Mouse (Mus musculus) WW6 (cell line): ENCODE measurements around the gene Prr15l.

Source experiments
- DNase-seq: peaks from one replicate; pipeline ENCODE4 v3.0.0-alpha.2; 2013; ENCODE audit warnings: low read depth, low spot score

Gene Prr15l

DNA sequence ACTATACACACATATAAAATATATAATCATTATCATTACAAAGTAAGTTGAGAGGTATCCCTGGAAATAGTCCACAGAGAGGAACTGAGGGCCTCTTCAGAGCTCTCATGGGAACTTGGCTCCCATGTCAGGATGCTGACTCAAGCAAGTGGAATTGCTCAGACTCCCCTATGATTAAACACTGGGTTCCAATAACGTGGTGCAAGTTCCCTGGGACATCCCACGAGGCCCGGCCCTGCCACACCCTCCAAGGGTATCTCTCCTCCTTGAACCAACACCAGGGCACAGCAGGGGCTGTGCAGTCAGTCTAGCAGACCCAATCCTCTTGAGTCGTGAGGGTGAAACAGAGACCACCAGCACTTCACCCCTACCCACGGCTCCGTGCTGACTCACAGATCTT, 8.9 kb upstream of the Prr15l start:
- DNase-seq: no peak

GRCm38 (mm10) chr11:96924861-96925260, 3.0 kb upstream of the Prr15l start:
- no peak for DNase-seq

DNA sequence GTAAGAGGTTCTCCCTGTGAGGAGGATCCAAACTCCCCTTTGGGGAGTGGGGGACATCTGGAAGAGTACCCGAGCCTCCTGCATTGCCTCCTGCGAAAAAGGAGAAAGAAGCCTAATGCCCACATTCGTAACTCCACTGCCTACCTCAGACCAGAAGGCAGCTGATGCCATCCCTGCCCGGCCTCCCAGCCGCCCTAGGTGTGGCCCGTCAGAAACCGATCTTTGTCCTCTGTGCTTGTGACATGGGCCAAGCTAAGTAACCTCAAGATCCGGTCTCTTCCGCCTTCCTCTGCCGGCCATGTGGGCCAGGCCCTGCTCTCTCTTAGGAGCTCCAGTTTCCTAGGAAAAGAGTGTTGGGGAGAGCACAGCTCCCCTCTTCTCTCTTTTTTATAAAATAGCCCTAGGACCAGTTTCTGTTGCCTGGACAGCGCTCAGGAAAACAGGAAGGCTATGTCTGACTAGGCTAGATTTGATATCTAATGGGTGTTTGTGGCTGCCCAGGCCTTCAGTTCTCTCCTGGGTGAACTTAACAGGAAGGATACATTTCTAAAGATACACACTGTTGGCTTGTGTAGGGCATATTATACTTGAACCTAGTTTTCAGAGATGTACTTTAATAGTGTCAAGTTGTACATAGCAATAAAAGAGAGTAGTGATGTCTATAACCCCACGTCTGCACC, 2.3 kb upstream of the Prr15l start:
- no peak for DNase-seq

DNA sequence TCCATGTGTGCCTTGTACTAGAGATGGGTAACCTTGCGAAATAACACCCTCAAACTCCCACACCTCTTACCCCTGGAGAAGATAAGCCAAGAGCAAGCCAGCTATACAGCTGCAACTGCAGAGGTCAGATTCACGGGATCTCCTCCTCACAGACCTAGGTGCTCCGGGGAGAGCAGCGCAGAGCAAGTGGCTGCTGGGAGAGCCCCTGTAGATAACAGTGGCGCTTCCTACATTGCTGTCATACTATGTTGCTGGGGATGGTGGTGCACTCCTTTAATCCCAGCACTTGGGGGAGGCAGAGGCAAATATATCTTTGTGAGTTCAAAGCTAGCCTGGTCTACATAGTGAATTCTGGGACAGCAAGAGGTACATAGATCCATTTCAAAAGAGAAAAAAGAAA, 1.3 kb upstream of the Prr15l start:
- DNase-seq: no peak

- no peak for DNase-seq
Measured at GRCm38 (mm10) chr11:96928691-96929090, 787 bp downstream of the Prr15l start.

- DNase-seq: no peak
Measured at GRCm38 (mm10) chr11:96929096-96929765, 1.3 kb downstream of the Prr15l start.

DNA sequence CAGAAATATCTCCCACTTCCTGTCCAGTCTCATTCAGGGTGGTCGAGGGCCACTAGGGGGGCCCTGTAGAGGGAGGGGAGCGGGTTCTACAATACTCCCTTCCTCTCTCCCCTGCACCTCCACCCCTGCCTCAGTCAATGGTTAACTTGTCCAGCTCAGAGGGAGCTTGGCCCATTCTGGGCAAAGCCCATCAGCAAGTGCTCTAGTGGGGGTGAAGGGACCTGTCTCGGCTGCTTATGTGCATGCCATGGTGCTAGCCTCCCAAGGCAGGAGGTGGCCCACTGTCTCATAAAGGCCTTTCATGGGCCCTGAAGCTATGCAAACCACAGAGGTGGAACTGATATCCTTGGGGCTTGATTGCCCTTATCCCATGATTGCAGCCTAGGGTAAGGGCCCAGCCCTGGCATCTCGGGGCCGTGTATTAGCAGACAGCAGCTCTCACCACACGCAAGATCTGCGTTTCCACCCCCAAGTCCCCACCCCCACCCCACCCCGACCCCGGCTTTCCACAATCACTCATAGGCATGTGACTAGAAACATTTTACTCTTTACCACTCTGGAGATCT, 1.9 kb downstream of the Prr15l start:
- no peak for DNase-seq

- DNase-seq: no peak
Measured at GRCm38 (mm10) chr11:96931327-96932062, 3.6 kb downstream of the Prr15l start.

GRCm38 (mm10) chr11:96933562-96934276, 5.8 kb downstream of the Prr15l start:
- DNase-seq: no peak

GRCm38 (mm10) chr11:96934921-96935356, 7.0 kb downstream of the Prr15l start:
- DNase-seq: peak; percentile 94

DNA sequence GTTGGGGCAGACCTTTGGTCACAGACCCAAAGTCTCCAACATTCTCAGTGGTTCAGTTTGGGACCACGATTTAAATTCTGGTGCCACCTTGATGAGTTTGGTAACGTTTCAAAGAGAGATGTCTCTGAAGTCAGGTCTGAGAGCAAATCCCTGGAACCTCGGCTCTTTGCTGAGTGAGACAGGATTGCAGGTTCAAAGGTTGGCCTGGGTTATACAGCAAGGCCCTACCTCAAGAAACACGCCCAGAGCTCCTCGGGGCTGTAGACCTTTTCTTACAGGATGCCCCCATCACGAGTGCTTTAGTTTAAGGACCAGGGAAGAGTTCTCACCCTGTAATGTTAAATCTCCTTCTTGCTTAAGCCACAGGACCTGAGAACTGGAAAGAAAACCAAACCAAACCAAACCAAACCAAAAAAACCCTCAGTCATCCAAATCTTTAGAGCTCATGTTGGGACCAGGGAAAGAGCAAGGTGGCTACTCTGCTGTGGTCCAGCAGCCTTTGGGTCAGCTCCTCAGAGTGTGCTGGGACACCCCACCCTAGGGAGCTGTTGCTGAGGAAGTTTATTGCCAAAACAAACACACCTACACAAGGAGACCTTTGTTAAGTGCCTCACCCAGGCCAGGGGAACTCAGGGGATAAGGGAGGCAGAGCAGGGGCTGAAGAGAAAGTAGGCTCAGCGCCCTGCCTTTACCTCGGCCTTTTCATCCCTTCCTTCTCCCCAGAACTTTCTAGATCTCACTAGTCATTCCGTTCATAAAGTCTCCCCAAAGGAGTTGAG, 8.2 kb downstream of the Prr15l start:
- no peak for DNase-seq

- no peak for DNase-seq
Measured at GRCm38 (mm10) chr11:96937549-96938425, 9.9 kb downstream of the Prr15l start.

DNA sequence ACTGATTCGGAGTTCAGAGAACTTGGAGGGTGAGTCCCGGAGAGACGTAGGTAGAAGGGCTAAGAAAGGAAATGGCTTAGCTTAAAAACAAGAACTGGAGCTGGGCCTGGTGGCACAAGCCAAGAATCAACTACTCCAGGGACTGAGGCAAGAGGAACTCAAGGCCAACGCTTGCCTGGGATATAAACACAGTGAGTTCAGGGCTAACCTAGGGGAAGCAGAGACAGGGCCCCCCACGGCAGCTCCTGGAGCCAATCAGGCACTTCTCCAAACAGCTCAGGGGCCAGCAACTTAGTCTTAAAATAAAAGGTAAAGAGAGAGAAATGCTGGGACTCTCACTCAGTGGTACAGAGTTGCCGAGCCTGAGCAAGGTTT, 10.5 kb downstream of the Prr15l start:
- no peak for DNase-seq

DNA sequence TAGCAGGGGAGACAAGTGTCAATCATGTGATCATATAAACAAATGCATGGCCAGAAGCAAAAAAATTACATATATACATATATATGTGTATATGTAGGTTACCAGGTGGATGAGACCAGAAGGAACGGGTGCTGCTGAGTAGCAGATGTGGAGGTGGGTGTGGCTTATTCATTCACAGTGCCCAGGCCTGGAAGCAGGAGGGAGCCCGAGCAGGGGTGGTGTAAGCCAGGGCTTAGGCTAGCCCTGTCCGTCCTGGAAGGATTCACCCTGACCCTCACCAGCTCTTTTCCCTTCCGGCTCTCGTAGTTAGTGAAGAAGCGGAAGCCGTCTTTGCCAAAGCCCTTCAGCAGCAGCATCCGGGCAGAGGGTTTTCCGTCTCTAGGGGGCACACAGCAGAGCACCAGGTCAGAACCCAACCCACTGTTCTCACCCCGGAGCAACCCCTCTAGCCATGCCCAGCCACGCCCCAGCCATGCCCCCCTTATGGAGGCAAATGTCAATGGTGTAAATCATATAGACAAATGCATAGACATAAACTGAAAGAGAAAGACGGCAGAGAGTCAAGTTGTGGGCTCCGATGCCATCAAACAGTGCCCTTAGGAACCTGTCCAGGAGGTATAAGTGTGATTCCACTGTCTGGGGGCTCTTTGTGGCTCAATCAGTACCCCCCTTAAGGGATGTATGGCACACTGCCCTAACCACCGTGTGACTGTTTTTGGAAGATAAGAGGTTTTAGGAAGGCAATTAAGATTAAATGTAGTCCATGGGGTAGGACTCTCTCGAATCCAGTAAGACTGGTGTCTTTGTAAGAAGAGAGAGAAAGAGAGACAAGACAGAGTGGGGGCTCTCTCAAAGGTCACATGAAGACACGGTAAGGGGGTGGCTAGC, 12.9 kb downstream of the Prr15l start:
- no peak for DNase-seq

- DNase-seq: no peak
Measured at GRCm38 (mm10) chr11:96941989-96942590, 14.2 kb downstream of the Prr15l start.

- peak; percentile 93 for DNase-seq
Measured at GRCm38 (mm10) chr11:96943746-96944304, 15.9 kb downstream of the Prr15l start, which contains the start of gene Pnpo. Pnpo (minus strand) TSS chr11:96943986.

DNA sequence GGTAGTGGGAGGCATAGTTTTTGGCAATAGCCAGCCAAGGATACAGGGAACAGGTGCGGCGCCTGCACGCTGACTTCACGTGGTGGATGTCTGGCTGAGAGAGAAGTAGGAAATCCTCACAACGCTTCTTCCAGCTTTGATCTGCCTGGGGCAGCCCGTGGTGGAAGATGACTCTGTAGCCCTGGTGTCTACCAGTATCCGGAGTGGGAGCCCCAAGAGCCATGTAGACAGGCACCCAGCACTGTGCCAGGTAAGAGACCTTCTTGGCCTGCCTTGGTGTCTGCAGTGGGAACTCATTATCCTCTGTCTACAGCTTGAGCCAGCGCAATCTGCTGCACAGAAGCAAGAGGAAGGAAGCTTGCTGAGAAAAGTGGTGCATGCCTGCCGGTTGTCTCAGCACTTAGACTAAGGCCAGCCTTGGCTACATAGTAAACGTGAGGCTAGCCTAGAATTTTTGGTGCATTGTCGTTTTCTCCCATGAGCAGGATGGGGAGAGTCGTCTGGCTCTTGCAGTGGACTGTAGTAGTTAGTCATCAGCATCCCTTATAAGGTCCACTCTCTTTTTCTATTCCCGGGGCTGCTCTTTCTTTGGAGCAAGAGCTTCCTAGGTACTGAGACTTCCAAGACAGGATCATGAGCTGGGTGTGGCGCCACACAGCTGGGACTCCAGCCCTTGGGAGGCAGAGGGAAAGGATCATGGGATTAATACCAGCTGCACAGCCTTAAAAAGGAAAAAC, 17.1 kb downstream of the Prr15l start:
- DNase-seq: no peak
